Mouse (Mus musculus): ENCODE measurements around the gene Speer4f1. TPM values are rescaled to one million over a fixed set of nuclear protein-coding genes. Genes with fewer than 3 reads are reported as not detected.

The Speer4f1 gene
- total RNA-seq, 2 experiments from 2014 or later, result not detected

DNA sequence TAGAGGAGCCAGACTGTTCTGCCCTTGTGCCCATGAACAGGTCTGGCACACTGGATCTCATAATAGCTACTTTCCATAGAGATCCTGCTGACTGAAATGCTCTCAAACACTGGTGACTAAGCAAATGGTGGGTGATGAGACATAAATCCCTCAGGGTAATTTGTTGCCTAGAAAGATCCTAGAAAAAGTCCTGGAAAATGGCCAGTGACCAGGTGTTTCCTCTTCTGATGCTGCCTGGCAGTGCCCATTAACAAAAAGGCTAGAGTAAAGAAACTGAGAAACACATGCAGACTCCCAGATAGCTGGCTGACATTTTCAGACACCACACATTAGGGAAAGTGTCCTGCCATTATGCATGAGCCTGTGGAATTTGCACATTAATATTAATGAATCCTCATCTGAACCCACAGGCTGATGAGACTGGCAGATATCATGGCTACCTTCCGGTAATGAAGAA lies 24.0 kb downstream of the Speer4f1 start:
- no peak overlapping the region for H3K4me3 ChIP-seq
- intact Hi-C loops (cut with DNase I), result no loop called here
- no peak for TF ChIP-seq CTCF (IDR thresholded peaks at IDR 0.05)
- DNase-seq (ENCODE audit: extremely low spot score in 1 of 2, low spot score in 2 of 2), result no peak
- H3K27ac ChIP-seq, result no peak overlapping the region

DNA sequence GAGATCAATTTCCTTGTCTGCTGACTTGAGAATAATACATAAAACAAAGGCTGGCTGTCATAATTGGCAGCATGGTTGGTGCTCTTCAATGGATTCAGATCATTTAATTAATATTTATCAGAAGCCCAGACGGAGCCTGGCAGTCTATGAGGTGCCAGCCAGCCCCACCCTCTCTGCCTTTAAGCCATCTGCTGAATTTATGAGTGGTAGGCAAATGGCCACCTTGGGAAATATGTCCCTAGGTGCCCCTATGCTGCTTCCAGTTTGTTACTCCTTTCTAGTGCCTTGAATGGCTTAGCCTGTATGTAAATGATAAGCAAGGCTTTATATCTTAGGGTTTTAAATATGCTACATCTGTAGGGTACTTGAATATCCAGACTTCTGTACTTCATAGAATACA lies 25.0 kb downstream of the Speer4f1 start:
- no peak for DNase-seq (ENCODE audit: extremely low spot score in 1 of 2, low spot score in 2 of 2)
- intact Hi-C loops (cut with DNase I), result no loop called here
- Histone ChIP-seq H3K4me3 (no peak overlapping the region), H3K27ac (no peak overlapping the region)
- no peak for TF ChIP-seq CTCF (IDR thresholded peaks at IDR 0.05)

DNA sequence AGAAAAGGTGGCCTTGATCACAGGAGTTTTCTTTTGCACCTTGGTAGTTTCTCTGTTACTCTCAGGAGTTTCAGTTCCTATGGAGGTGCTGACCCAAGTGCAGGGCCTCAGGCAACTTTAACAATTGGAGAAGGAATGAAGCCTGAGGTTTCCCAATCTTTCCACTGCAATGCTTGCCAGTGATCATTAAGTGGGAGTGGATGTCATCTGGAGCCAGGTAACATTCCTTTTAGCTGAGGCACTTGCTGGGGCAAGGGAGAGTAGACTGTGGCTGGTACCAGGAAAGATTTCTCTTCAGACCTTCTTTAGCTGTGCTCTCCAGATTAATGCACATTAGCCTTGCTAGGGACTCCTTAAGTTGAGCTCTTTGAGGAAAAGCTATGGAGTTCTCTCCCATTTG lies 29.6 kb downstream of the Speer4f1 start:
- DNase-seq (ENCODE audit: extremely low spot score in 1 of 2, low spot score in 2 of 2), result no peak
- TF ChIP-seq CTCF (IDR thresholded peaks at IDR 0.05), result no peak
- intact Hi-C loops (cut with DNase I), result no loop called here
- no peak overlapping the region for H3K27ac ChIP-seq
- H3K4me3 ChIP-seq, result no peak overlapping the region

DNA sequence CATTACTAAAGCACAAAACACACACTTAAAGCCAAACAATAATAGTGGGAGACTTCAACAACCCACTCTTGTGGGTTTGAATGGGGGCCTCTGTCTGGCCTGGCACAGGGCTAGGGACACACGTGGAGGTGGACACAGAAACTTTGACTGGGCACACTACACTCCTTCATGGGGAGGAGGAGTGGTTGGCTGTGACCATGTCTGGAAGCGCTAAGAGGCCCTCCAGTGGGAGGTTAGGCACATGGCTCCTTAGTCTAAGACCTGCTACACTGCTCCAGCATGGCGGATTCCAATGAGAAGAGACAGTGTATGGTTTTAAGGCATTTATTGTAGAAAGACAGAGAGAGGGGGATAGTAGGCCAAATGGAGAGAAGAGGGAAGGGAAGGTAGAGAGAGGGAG lies 32.1 kb downstream of the Speer4f1 start:
- no peak for TF ChIP-seq CTCF (IDR thresholded peaks at IDR 0.05)
- Histone ChIP-seq H3K27ac (no peak overlapping the region), H3K4me3 (no peak overlapping the region)
- intact Hi-C loops (cut with DNase I), result no loop called here
- no peak for DNase-seq (ENCODE audit: extremely low spot score in 1 of 2, low spot score in 2 of 2)

Other genes with a start within 250 kb of the Speer4f1 start
- gene Speer4f2, start 102.9 kb upstream of the Speer4f1 start, total RNA-seq (2021), result not detected
- 10 to 100 TPM; 16.3 to 22.6 TPM for gene Sema3c, start 98.2 kb downstream of the Speer4f1 start, total RNA-seq (2021)

All from left cerebral cortex, adult 2 months (tissue).